Mouse (Mus musculus) heart, postnatal 14 days (tissue): ENCODE data around the gene Rabep2. TPM values are rescaled to one million over a fixed set of nuclear protein-coding genes. Genes with fewer than 3 reads are reported as not detected.

Source experiments
- DNase-seq, 2 experiments: peaks; one replicate each; pipeline ENCODE4 v3.0.0; 2021 to 2022
- intact Hi-C: fragments of 180-260 bp; cut with DNase I; formaldehyde crosslinking; loops from one replicate; pipeline ENCODE4 v1.15.1; 2025
- total RNA-seq, 2 experiments: library from RNA; stranded (reverse); gene quantifications; 2 replicates each; pipeline ENCODE4 v1.2.3; 2021

Gene Rabep2
- total RNA-seq, 2 experiments from 2014 or later, result 7.7 TPM

- intact Hi-C loops, result no loop called here
- DNase-seq, result no peak
Measured at GRCm38 (mm10) chr7:126460623-126461399, 32.3 kb downstream of the Rabep2 start.

- intact Hi-C loops, result no loop called here
- no peak for DNase-seq
Measured at GRCm38 (mm10) chr7:126461626-126462025, 33.1 kb downstream of the Rabep2 start.

GRCm38 (mm10) chr7:126463004-126463403, 34.4 kb downstream of the Rabep2 start, which contains the start of gene Atp2a1:
Atp2a1 (minus strand) TSS chr7:126463108.
- DNase-seq, result no peak
- intact Hi-C loops, result no loop called here

- intact Hi-C loops, result no loop called here
- DNase-seq, result no peak
Measured at GRCm38 (mm10) chr7:126463547-126463946, 35.0 kb downstream of the Rabep2 start.

GRCm38 (mm10) chr7:126464121-126464520, 35.6 kb downstream of the Rabep2 start:
- intact Hi-C loops, result no loop called here

GRCm38 (mm10) chr7:126464836-126465235, 36.3 kb downstream of the Rabep2 start:
- DNase-seq, result peak; percentile 32 to 59
- intact Hi-C loops, result loop anchor here (5.0 kb wide), 1 partner anchor 68 kb away; the partner anchor contains the start of gene Nfatc2ip

More at GRCm38 (mm10) chr7:126464121-126464520, 35.6 kb downstream of the Rabep2 start:
- DNase-seq, result peak; percentile 39 to 41

- intact Hi-C loops, result loop anchor here (5.0 kb wide), 1 partner anchor 68 kb away; the partner anchor contains the start of gene Nfatc2ip
- DNase-seq, result peak in 1 of 2 experiments; percentile 45
Measured at GRCm38 (mm10) chr7:126465246-126466030, 36.9 kb downstream of the Rabep2 start.

GRCm38 (mm10) chr7:126466116-126466515, 37.6 kb downstream of the Rabep2 start:
- intact Hi-C loops, result loop anchor here (5.0 kb wide), 1 partner anchor 69 kb away; the partner anchor contains the start of gene Nfatc2ip
- DNase-seq, result no peak

GRCm38 (mm10) chr7:126466707-126467106, 38.1 kb downstream of the Rabep2 start:
- intact Hi-C loops, result loop anchor here (5.0 kb wide), 1 partner anchor 69 kb away; the partner anchor contains the start of gene Nfatc2ip
- DNase-seq, result no peak

- DNase-seq, result peak; percentile 44 to 69
Measured at GRCm38 (mm10) chr7:126467271-126467670, 38.7 kb downstream of the Rabep2 start.

GRCm38 (mm10) chr7:126467834-126468627, 39.5 kb downstream of the Rabep2 start:
- DNase-seq, result no peak
- intact Hi-C loops, result loop anchor here (5.0 kb wide), 1 partner anchor 71 kb away; the partner anchor contains the start of gene Nfatc2ip

More at GRCm38 (mm10) chr7:126467271-126467670, 38.7 kb downstream of the Rabep2 start:
- intact Hi-C loops, result loop anchor here (5.0 kb wide), 1 partner anchor 70 kb away; the partner anchor contains the start of gene Nfatc2ip

GRCm38 (mm10) chr7:126470077-126470476, 41.5 kb downstream of the Rabep2 start:
- intact Hi-C loops, result loop anchor here (5.0 kb wide), 1 partner anchor 33 kb away; no protein-coding TSS in a partner anchor
- DNase-seq, result no peak

- no peak for DNase-seq
- intact Hi-C loops, result loop anchor here (5.0 kb wide), 1 partner anchor 34 kb away; no protein-coding TSS in a partner anchor
Measured at GRCm38 (mm10) chr7:126471361-126471760, 42.8 kb downstream of the Rabep2 start.

- no peak for DNase-seq
- intact Hi-C loops, result loop anchor here (5.0 kb wide), 1 partner anchor 35 kb away; no protein-coding TSS in a partner anchor
Measured at GRCm38 (mm10) chr7:126471853-126472252, 43.3 kb downstream of the Rabep2 start.

GRCm38 (mm10) chr7:126472306-126472705, 43.7 kb downstream of the Rabep2 start:
- intact Hi-C loops, result loop anchor here (5.0 kb wide), 1 partner anchor 35 kb away; no protein-coding TSS in a partner anchor
- no peak for DNase-seq

- intact Hi-C loops, result loop anchor here (5.0 kb wide), 1 partner anchor 35 kb away; no protein-coding TSS in a partner anchor
- DNase-seq, result no peak
Measured at GRCm38 (mm10) chr7:126472713-126473112, 44.2 kb downstream of the Rabep2 start.

GRCm38 (mm10) chr7:126473470-126474086, 45.0 kb downstream of the Rabep2 start:
- no peak for DNase-seq
- intact Hi-C loops, result loop anchor here (5.0 kb wide), 1 partner anchor 36 kb away; no protein-coding TSS in a partner anchor

GRCm38 (mm10) chr7:126474486-126474955, 46.0 kb downstream of the Rabep2 start:
- intact Hi-C loops, result loop anchor here (5.0 kb wide), 1 partner anchor 37 kb away; no protein-coding TSS in a partner anchor
- no peak for DNase-seq
